Mouse (Mus musculus) ES-Bruce4 (cell line): ENCODE results near the gene Jhy.

Experiments
- CTCF ChIP-seq: IDR thresholded peaks from one replicate; pipeline ENCODE4 v1.8.1; 2011; ENCODE audit warnings: low read depth, low read length
- POLR2A ChIP-seq: IDR thresholded peaks from one replicate; pipeline ENCODE4 v1.8.1; 2011; ENCODE audit warnings: low read length; ENCODE audit not compliant: insufficient read depth

DNA sequence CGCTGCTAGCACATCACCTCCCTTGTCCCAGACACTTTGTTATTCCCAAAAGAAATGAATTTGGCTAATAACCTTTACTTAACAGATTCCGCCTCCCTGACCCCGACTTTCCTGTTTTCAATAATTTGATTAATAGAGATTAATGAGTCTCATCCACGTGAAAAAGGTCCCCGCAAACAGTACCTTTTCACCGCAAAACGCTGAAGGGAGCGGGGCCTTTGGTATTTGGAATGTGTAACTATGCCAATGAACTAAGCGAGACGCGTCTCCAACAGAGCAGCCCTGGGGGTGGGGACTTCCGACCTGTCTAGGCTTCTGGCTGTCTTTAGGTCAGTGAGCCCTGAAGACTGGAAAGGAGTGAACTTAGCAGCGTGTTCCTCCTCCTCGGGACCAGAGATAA, 84.9 kb downstream of the Jhy start:
- TF ChIP-seq CTCF = no peak
- TF ChIP-seq POLR2A = no peak
